Mouse (Mus musculus) layer of hippocampus, adult 9-10 months (tissue): ENCODE measurements around the gene Olfr739.

Experiments
- DNase-seq: peaks from one replicate; pipeline ENCODE4 v3.0.0; 2022; ENCODE audit warnings: low spot score

Gene Olfr739

DNA sequence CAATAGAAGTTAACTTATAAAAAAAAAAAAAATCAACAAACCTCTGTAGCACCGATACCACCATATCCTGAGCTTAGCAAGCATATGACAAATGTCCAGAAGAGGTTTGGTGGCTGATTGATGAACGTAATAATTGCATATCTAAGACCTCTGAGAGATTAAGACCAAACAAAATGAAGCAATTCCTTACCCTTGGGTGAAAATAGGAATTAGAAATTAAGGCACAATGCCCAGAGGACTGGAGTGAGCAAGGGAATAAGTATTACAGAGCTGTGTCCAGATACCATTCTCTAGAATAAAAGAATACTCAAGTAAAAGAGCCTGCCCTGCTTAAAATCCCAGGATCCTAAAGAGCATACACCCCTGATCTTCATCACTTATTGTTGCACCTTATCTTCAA, at the start of gene Olfr739:
Gene Olfr739 (plus strand): TSS at position 301 of the 400 bp plus-strand sequence.
- no peak for DNase-seq

GRCm38 (mm10) chr14:50380863-50381262, 37.6 kb upstream of the Olfr739 start, which contains the start of gene Olfr736:
Olfr736 (plus strand) TSS chr14:50381163.
- DNase-seq: no peak

DNA sequence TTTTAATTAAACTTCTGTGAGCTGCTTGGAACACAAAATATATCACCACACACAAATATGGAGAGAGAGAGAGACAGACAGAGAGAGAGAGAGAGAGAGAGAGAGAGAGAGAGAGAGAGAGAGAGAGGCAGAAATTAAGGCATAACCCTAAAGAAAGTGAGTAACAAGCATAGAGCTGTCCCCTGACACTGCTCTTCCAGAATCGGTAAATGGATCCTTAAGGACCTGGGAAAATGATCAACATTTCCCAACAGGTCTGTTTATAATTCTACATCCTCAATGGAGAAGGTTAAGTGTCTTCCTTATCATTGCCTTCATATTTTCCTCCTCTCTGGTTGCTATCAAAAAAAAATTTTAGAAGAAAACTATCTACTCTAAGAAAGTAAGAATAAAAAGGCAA, 11.2 kb upstream of the Olfr739 start, which contains the start of gene Olfr738:
Gene Olfr738 (plus strand): TSS at position 301 of the 400 bp plus-strand sequence.
- DNase-seq: no peak

DNA sequence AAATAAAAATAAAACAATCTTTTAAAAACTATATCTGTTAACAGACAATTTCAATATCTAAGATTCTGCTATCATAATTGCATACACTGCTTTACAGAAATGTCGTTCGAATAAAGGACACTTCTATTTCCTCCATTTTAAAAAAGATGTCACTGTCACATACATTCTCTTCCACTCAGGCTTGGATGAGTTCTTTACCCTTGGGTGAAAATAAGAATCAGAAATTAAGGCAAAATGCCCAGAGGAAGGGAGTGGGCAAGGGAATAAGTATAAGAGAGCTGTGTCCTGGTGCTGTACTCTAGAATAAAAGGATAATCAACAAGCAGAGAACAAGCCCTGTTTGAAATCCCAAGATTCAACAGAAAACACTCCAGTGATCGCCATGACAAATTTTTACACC, 26.8 kb downstream of the Olfr739 start, which contains the start of gene Olfr740:
Gene Olfr740 (plus strand): TSS at position 301 of the 400 bp plus-strand sequence.
- DNase-seq: no peak

GRCm38 (mm10) chr14:50472438-50472837, 54.0 kb downstream of the Olfr739 start, which contains the start of gene Olfr741:
Olfr741 (plus strand) TSS chr14:50472738.
- no peak for DNase-seq
